Mouse (Mus musculus): ENCODE data around the gene Raly. TPM values are rescaled to one million over a fixed set of nuclear protein-coding genes. Genes with fewer than 3 reads are reported as not detected.
A peak's percentile ranks its signal among the peaks of the same experiment; 100 is the strongest.
"Not testable (repeated sequence)": the region's sequence is repeated elsewhere in the genome, so short reads cannot be mapped to it uniquely, and the experiment has no call there.

The Raly gene
- polyA plus RNA-seq, 1 experiment from 2014 or later = 25.3 TPM

DNA sequence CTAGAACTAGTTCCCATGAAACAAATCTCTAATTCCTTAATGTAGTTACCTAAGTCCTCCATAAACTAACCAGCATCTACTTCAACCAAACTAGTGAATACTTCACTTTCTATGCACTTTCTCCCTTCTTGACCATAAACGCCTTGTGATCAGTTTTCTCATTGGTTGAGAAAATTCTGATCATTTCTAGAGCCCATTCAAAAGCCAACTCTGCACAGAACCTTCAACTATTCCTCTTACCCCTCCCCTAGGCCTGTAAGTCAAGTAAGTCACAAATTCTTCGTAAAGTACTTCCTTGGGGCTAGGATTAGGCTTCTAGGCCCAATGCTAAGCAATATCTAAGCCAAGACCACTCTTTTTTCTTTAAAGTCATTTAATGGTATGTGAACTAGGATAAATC lies 100.7 kb downstream of the Raly start:
- peak overlapping the region; percentile 85 for H3K4me2 ChIP-seq
- peaks cover 10% of the 10 kb centered on the region for H3K36me3 ChIP-seq
- H3K9me3 ChIP-seq = no peaks in the 10 kb centered on the region
- ATAC-seq (ENCODE audit: low FRiP score) = no peak
- H3K4me3 ChIP-seq = peak overlapping the region; percentile 94
- peaks cover 16% of the 10 kb centered on the region for H3K4me1 ChIP-seq (replicated peaks)
- WGBS = 22% methylated on average over 2 of the region's 2 CpGs
- H3K27me3 ChIP-seq = peaks cover 6% of the 10 kb centered on the region
- H3K9ac ChIP-seq = peak overlapping the region; percentile 92
- H3K27ac ChIP-seq = no peak overlapping the region

DNA sequence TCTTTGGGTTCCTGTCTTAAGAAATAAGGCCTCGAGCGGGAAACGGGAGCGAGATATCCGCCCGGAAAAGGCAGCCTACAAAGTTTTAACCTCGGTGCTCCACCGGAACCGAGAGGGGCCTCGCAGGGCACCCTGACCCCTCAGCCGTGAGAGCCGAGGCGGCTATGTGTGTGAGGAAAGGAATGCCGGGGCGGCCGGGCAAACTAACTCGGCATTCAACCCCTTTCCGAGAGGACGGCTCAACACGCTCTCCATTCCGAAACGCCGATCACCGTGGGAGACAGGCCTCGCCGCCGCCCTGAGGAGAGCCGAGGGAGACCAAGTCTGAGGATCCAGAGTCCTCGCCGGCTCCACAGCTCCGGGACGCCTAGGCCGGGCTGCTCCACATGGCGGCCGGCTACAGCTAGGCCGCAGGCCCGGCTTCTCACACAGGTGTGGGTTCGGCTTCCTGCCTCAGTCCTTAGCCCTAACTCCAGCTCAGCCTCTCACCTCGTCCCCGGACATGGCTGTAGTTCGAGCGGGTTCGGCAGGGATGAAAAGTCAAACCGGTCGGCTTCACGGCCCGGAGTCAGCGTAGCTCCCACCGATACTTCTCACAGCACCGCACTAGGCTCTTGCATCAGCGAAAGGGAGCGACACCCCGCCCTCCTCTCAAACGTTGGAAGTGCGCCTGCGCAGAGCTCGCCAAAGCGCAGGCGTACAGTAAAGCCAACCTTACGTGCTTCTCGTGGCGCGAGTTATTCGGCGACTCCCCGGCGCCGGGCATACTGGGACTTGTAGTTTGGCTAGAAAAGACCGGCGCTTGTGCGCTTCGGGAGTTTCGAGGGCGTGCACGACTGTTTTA lies 101.5 kb downstream of the Raly start, which contains the start of gene Eif2s2:
Eif2s2 (minus strand) TSS at position 735 of the 844 bp plus-strand sequence.
- Histone ChIP-seq H3K36me3 (peaks cover 4% of the 10 kb centered on the region), H3K4me3 (peak within 1 kb of the TSS; percentile 94), H3K27me3 (peaks cover 6% of the 10 kb centered on the region), H3K27ac (peak within 1 kb of the TSS; percentile 85), H3K9me3 (no peaks in the 10 kb centered on the region), H3K4me1 (replicated peaks) (peaks cover 16% of the 10 kb centered on the region), H3K9ac (peak within 1 kb of the TSS; percentile 92), H3K4me2 (peak within 1 kb of the TSS; percentile 85)
- peak; percentile 99 for ATAC-seq (ENCODE audit: low FRiP score)
- under 1% methylated on average over 75 of the region's 75 CpGs for WGBS

DNA sequence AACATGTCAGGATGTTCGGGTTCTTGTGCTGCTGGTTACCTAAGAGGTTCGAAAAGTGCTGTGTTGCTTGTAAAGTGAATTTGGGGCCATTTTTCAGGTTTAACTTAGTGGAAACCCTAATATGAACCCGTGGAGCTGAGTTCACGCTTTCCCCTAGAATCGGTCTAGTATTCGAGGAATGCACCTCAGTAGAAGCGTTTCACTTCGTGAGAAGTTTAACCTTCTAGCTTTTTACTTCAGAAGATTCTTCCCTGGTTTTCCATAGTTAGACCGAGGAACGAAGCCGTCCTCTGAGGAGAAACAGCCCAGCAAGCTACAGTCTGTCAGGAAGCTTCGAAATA lies 102.1 kb downstream of the Raly start:
- peak overlapping the region; percentile 64 for H3K4me2 ChIP-seq
- peak overlapping the region; percentile 94 for H3K4me3 ChIP-seq
- H3K9me3 ChIP-seq = no peaks in the 10 kb centered on the region
- no peak; the same call in 1 of the 2 replicates for ATAC-seq (ENCODE audit: low FRiP score)
- H3K36me3 ChIP-seq = 0 out of 2 replicates have a peak, but pooled peaks cover under 1% of the 10 kb centered on the region
- peaks cover 16% of the 10 kb centered on the region for H3K4me1 ChIP-seq (replicated peaks)
- peaks cover 6% of the 10 kb centered on the region for H3K27me3 ChIP-seq
- WGBS = 11% methylated on average over 12 of the region's 12 CpGs
- no peak overlapping the region for H3K27ac ChIP-seq
- peak overlapping the region; percentile 55 for H3K9ac ChIP-seq

DNA sequence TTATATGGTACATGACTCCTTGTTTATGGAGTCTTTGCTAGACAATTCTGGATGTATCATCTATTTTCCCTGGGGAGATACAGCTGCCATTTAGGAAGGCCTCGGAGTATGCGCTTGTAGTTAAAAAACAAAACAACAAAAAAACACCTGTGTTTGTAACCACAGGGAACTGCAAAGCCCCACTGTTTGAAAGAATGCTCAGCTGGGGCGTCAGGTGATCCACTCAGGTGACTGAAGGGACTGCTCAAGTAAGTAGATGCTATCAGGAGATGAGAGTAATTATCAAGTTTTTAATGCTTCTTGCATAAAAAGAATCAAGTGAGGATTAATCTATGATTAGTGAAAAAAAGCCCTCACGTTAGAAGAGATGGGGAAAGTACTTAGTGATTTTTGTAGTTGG lies 102.7 kb downstream of the Raly start:
- Histone ChIP-seq H3K9me3 (no peaks in the 10 kb centered on the region), H3K4me1 (replicated peaks) (peaks cover 16% of the 10 kb centered on the region), H3K4me2 (peak overlapping the region; percentile 64), H3K36me3 (no peaks in the 10 kb centered on the region), H3K4me3 (peak overlapping the region; percentile 94; the same call in 1 of the 2 replicates), H3K27me3 (peaks cover 6% of the 10 kb centered on the region), H3K27ac (no peak overlapping the region), H3K9ac (no peak overlapping the region)
- 63% methylated on average over 4 of the region's 4 CpGs for WGBS
- ATAC-seq (ENCODE audit: low FRiP score) = no peak; the same call in 1 of the 2 replicates

DNA sequence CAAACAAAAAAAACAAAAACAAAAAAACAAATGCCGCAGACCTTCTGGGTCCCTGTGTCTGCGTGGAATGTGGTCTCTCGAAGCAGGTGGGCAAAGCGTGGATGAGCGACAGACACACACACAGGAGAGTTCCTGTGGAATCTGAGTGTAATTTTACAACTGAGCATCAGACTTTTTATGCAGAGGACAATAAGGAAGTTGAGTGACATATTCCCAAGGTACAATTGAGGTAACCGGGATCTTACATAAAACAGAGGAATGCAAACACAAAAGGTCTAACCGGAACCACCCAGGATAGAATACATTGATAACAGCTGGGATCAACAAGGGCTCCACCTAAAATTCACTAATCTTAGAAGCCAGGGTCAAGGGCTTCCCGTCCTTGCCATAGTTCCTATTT lies 108.1 kb downstream of the Raly start:
- WGBS = 90% methylated on average over 8 of the region's 8 CpGs
- H3K36me3 ChIP-seq; H3K4me3 ChIP-seq; H3K9ac ChIP-seq; H3K9me3 ChIP-seq; H3K27ac ChIP-seq; H3K27me3 ChIP-seq; H3K4me1 ChIP-seq (replicated peaks); ATAC-seq (ENCODE audit: low FRiP score); H3K4me2 ChIP-seq: not testable (repeated sequence)

DNA sequence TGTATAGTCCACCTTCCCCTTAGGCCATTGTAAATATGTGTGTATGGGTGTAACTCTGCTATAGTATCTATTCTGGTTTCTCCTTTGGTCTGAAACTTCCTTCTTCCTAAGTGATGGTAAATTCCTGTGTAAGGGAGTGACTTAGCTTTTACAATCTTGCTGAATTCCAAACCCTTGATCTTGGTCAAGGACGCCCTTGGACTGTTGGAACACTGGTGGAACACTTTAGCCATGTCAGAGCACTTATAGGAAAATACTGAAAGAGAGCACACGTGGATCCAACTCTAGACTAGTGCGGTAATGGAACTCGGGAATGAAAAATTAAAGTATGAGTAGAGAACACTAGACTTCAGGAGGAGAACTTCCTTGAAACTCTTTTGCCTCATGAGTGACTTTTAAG lies 108.5 kb downstream of the Raly start:
- H3K36me3 ChIP-seq; H3K27me3 ChIP-seq; ATAC-seq (ENCODE audit: low FRiP score); H3K9me3 ChIP-seq; H3K4me3 ChIP-seq; H3K4me2 ChIP-seq; H3K9ac ChIP-seq; H3K27ac ChIP-seq; H3K4me1 ChIP-seq (replicated peaks): not testable (repeated sequence)
- 77% methylated on average over 4 of the region's 4 CpGs for WGBS

DNA sequence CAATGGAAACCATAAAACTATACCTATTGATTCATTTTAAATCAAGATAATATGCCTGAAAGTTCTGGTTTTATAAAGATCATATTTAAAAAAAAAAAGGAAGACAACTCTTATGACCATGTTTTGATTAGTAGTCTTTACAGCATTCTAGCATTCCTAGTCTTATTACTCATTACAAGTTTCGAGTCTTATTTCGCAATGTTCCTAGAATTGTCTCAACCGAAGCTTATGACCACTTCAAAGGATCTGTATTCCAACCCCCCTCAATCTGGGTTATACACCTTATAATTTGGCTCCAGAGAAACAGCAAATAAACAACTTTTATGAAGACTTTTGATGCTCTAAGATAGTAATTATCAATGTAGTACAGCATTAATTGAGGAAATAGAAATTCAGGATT lies 111.2 kb downstream of the Raly start:
- no peak overlapping the region for H3K27ac ChIP-seq
- H3K9ac ChIP-seq = no peak overlapping the region
- no peaks in the 10 kb centered on the region for H3K27me3 ChIP-seq
- no peak overlapping the region for H3K4me3 ChIP-seq
- ATAC-seq (ENCODE audit: low FRiP score) = no peak
- no peaks in the 10 kb centered on the region for H3K4me1 ChIP-seq (replicated peaks)
- H3K36me3 ChIP-seq = no peaks in the 10 kb centered on the region
- WGBS = 98% methylated on average over 3 of the region's 3 CpGs
- no peaks in the 10 kb centered on the region for H3K9me3 ChIP-seq
- no peak overlapping the region for H3K4me2 ChIP-seq

DNA sequence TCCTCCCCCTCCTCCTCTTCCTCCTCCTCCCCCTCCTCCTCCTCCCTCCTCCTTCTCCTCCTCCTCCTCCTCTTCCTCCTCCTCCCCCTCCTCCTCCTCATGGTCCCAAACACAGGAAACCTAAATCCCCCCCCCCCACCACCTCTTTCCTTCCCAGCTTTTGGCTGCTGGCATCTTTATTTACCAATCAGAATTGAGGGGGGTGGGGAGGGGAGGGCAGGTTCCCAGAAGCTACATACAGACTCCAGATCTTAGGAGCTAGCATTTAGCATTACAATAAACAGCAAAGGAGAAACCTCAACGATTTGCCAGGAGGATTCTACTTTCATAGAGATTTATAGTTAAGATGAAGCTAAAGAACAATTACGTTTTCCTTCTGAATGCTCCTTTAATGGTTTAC lies 114.9 kb downstream of the Raly start:
- no peak overlapping the region for H3K27ac ChIP-seq
- H3K9me3 ChIP-seq = no peaks in the 10 kb centered on the region
- no peak overlapping the region for H3K4me3 ChIP-seq
- 58% methylated on average over 2 of the region's 2 CpGs for WGBS
- no peaks in the 10 kb centered on the region for H3K4me1 ChIP-seq (replicated peaks)
- no peak for ATAC-seq (ENCODE audit: low FRiP score)
- H3K9ac ChIP-seq = no peak overlapping the region
- no peaks in the 10 kb centered on the region for H3K36me3 ChIP-seq
- H3K27me3 ChIP-seq = no peaks in the 10 kb centered on the region
- H3K4me2 ChIP-seq = no peak overlapping the region

DNA sequence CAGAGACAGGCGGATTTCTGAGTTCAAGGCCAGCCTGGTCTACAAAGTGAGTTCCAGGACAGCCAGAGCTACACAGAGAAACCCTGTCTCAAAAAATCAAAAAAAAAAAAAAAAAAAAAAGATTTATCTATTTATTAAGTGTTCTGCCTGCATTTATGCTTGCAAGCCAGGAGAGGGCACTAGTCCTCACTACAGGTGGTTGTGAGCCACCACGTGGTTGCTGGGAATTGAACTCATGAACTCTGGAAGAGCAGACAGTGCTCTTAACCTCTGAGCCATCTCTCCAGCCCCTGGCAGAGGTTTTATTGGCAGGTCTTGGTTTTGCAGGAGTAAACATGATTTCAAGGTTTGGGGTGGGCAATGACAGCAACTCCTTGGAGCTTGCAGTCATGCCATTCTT lies 117.3 kb downstream of the Raly start:
- H3K4me2 ChIP-seq; H3K9ac ChIP-seq; H3K9me3 ChIP-seq; H3K4me1 ChIP-seq (replicated peaks); H3K36me3 ChIP-seq; H3K27me3 ChIP-seq; H3K4me3 ChIP-seq; ATAC-seq (ENCODE audit: low FRiP score); H3K27ac ChIP-seq: not testable (repeated sequence)
- 43% methylated on average over 2 of the region's 2 CpGs for WGBS

DNA sequence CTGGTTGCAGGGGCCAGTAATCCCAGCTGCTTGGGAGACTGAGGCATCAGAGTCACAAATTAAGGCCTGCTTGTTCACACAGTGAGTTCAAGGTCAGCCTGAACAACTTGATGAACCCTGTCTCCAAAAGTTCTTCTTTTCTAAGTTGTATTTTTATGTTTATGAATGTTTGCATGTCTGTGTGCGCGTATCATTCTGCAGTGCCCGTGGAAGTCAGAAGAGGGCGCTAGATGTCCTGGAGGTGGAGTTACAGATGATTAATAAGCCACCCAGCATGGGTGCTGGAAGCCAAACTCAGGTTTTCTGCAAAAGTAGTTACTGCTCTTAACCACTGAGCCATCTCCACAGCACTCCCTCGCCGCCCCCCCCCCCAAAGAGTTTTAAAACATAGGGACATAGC lies 118.9 kb downstream of the Raly start:
- no peaks in the 10 kb centered on the region for H3K4me1 ChIP-seq (replicated peaks)
- no peaks in the 10 kb centered on the region for H3K9me3 ChIP-seq
- WGBS = 81% methylated on average over 6 of the region's 6 CpGs
- H3K9ac ChIP-seq = no peak overlapping the region
- H3K27ac ChIP-seq = no peak overlapping the region
- H3K27me3 ChIP-seq = no peaks in the 10 kb centered on the region
- no peak for ATAC-seq (ENCODE audit: low FRiP score)
- no peak overlapping the region for H3K4me2 ChIP-seq
- no peak overlapping the region for H3K4me3 ChIP-seq
- no peaks in the 10 kb centered on the region for H3K36me3 ChIP-seq

DNA sequence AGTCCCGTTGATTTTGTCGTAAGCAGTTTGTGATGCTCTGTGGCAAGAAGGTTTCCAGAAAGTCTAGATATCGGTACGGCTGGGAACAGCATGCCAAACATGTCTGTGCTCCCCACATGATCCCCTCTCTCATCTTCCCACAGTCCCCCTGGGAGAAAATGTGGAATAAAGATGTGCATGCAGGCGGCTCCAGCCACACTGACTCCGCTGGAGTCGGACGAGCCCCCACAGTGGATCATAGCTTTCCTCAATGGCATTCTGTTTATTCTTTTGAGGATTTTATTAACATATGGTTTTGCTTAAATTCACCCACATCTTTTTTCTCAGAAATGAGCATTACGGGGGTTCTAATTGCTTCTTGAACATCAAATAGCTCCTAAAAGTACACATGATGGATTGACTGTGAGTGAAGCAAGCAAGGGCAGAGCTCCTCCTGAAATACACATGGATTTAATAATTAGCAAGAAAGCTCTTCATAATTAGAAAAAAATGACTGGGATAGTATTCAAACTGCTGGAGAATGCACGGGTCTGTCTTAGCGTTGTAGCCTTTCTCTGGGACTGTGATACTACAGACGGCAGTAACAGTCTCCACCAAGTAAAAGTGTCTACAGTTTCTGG lies 125.1 kb downstream of the Raly start:
- H3K36me3 ChIP-seq = no peaks in the 10 kb centered on the region
- H3K9ac ChIP-seq = no peak overlapping the region
- no peak for ATAC-seq (ENCODE audit: low FRiP score)
- 74% methylated on average over 12 of the region's 12 CpGs for WGBS
- no peak overlapping the region for H3K27ac ChIP-seq
- H3K27me3 ChIP-seq = peaks cover 16% of the 10 kb centered on the region
- H3K4me2 ChIP-seq = no peak overlapping the region
- no peaks in the 10 kb centered on the region for H3K4me1 ChIP-seq (replicated peaks)
- H3K9me3 ChIP-seq = no peaks in the 10 kb centered on the region
- H3K4me3 ChIP-seq = no peak overlapping the region

DNA sequence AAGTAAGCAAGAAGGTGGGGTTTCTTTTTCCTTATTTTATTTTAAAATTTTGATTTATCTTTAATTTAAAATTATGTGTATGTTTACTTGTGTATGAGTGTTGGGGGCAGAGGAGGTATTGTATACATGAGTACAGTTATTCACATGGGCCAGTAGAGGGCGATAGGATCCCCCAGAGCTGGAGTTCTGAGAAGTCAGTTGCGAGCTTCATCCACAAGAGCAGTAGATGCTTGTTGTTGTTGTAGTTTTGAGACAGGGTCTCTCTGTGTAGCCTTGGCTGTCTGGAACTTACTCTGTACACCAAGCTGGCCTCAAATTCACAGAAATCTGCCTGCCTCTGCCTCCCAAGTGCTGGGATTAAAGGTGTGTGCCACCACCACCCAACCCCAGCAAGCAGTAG lies 125.7 kb downstream of the Raly start:
- Histone ChIP-seq H3K9me3 (no peaks in the 10 kb centered on the region), H3K9ac (no peak overlapping the region), H3K36me3 (no peaks in the 10 kb centered on the region), H3K27me3 (peaks cover 19% of the 10 kb centered on the region), H3K4me1 (replicated peaks) (no peaks in the 10 kb centered on the region), H3K27ac (no peak overlapping the region), H3K4me3 (no peak overlapping the region), H3K4me2 (no peak overlapping the region)
- no peak for ATAC-seq (ENCODE audit: low FRiP score)
- WGBS = 14% methylated on average over 2 of the region's 2 CpGs
